8 mouse cellular contexts compared by ENCODE assay signal in genomic region chr4:135219652-135220051, GRCm38 (mm10). TPM values are rescaled to one million over a fixed set of nuclear protein-coding genes. Genes with fewer than 3 reads are reported as not detected.
A peak's percentile ranks its signal among the peaks of the same experiment; 100 is the strongest.
DNase-seq lines count a peak whose midpoint lies in the region; ATAC-seq lines count a peak whose summit lies in the region.

No protein-coding gene starts in this region.

- ATAC-seq in frontal cortex, adult (ENCODE audit: low TSS enrichment): peak; percentile 64; the same call in 1 of the 2 replicates
- ATAC-seq in intestine, embryonic 15.5 days: 0 out of 2 replicates have a peak, but pooled peaks have one; percentile 41

- H3K36me3 ChIP-seq in heart, embryonic 10.5 days: peaks cover 82% of the 10 kb centered on the region
- H3K36me3 ChIP-seq in intestine, embryonic 15.5 days: peaks cover 23% of the 10 kb centered on the region

- H3K4me2 ChIP-seq in intestine, embryonic 15.5 days (replicated peaks): no peak overlapping the region

- peak; percentile 74 for DNase-seq in heart, adult 8-10 months (ENCODE audit: low spot score)
- no peak for DNase-seq in heart, embryonic 10.5 days (ENCODE audit: low spot score)
- peak; percentile 55 for DNase-seq in c-Kit-positive CD71-positive TER-119-negative erythroid progenitor cells, embryonic 14.5 days (ENCODE audit: low read depth)
- DNase-seq in left cerebral cortex, postnatal 14 days (ENCODE audit: low spot score in 2 of 2): peak; percentile 80 to 87
- peak; percentile 62 for DNase-seq in mesoderm, embryonic 11.5 days (ENCODE audit: low read depth, low spot score)
- DNase-seq in spleen, postnatal 36 days (ENCODE audit: low spot score in 2 of 2): peak; percentile 71 to 78

- H3K4me3 ChIP-seq in heart, embryonic 10.5 days: no peak overlapping the region
- no peak overlapping the region for H3K4me3 ChIP-seq in intestine, embryonic 15.5 days (replicated peaks)

- H3K27me3 ChIP-seq in heart, embryonic 10.5 days (ENCODE audit: insufficient read depth, poor library complexity, severe bottlenecking): no peaks in the 10 kb centered on the region
- no peaks in the 10 kb centered on the region for H3K27me3 ChIP-seq in intestine, embryonic 15.5 days (replicated peaks)

- H3K27ac ChIP-seq in heart, embryonic 10.5 days: no peak overlapping the region
- H3K27ac ChIP-seq in intestine, embryonic 15.5 days: no peak overlapping the region

- WGBS in heart, embryonic 10.5 days: 56% methylated on average over 4 of the region's 4 CpGs
- 47% methylated on average over 4 of the region's 4 CpGs for WGBS in intestine, embryonic 15.5 days

- H3K9ac ChIP-seq in intestine, embryonic 15.5 days: no peak overlapping the region

- H3K4me1 ChIP-seq in heart, embryonic 10.5 days: peaks cover 18% of the 10 kb centered on the region
- no peaks in the 10 kb centered on the region for H3K4me1 ChIP-seq in intestine, embryonic 15.5 days (replicated peaks)

- intact Hi-C loops in left cerebral cortex, postnatal 14 days (cut with DNase I): loop anchor here (1.0 to 5.0 kb wide), 2 partner anchors 53 to 99 kb away; partner anchors contain the start of gene Clic4

- no peaks in the 10 kb centered on the region for H3K9me3 ChIP-seq in heart, embryonic 10.5 days
- H3K9me3 ChIP-seq in intestine, embryonic 15.5 days: no peaks in the 10 kb centered on the region

RNA-seq across cellular contexts. Expression of gene Clic4, which starts 53.0 kb away (rescaled TPM):
- 100 to 1,000 TPM; 236 to 258 (median 249) TPM for total RNA-seq in heart, adult 8-10 months (2022)
- 263 and 343 TPM in 2 replicates for polyA plus RNA-seq in heart, embryonic 10.5 days (2016; fragmentation: Nextera tagmentation; extraction: Ambion mirVana)
- 126 and 135 TPM in 2 replicates for polyA plus RNA-seq in intestine, embryonic 15.5 days (2015; fragmentation: Nextera tagmentation; extraction: Ambion mirVana)
- total RNA-seq in left cerebral cortex, postnatal 14 days (2021): 10 to 100 TPM; 31.2 to 32.0 TPM

Comparison
In these comparisons a context has a peak if more than half of its experiments do, and no peak if none do; other contexts are left out.
1. RNA of gene Clic4, which starts 53.0 kb away (total RNA-seq): 236 to 258 TPM in heart, adult 8-10 months; 31.2 to 32.0 TPM in left cerebral cortex, postnatal 14 days; every median in the first group is over 4 times any median in the second.